Mouse (Mus musculus) left cerebral cortex, postnatal 25 days (tissue): ENCODE data around the gene Fastkd2. TPM values are rescaled to one million over a fixed set of nuclear protein-coding genes. Genes with fewer than 3 reads are reported as not detected.

Experiments
- total RNA-seq, 2 experiments: library from RNA; stranded (reverse); gene quantifications; 2 replicates each; pipeline ENCODE4 v1.2.3; 2021

Gene Fastkd2
- total RNA-seq, 2 experiments from 2014 or later, result 22.0 to 22.5 TPM

Other genes starting within 250 kb of the Fastkd2 start
- gene Gm39653, start 114.6 kb upstream of the Fastkd2 start, total RNA-seq, result under 1 TPM; 0.66 to 0.71 TPM
- gene Dytn, start 43.7 kb upstream of the Fastkd2 start, total RNA-seq, result under 1 TPM in 1 of 2 experiments, not detected in 1; 0.07 TPM
- gene Mdh1b, start 296 bp upstream of the Fastkd2 start, total RNA-seq, result 1 to 10 TPM in 1 of 2 experiments, under 1 TPM in 1; 0.37 to 1.3 TPM
- gene 4933402D24Rik, start 38.7 kb downstream of the Fastkd2 start, total RNA-seq, result not detected